Mouse (Mus musculus) ES-Bruce4 (cell line): ENCODE data around the gene Slc16a3. TPM values are rescaled to one million over a fixed set of nuclear protein-coding genes. Genes with fewer than 3 reads are reported as not detected.

Experiments used
- H3K27ac ChIP-seq: 2 replicates; pipeline ENCODE4 v1.5.1; 2012; ENCODE audit warnings: low read length, inconsistent platforms; ENCODE audit not compliant: insufficient read depth
- H3K27me3 ChIP-seq: 2 replicates; pipeline ENCODE4 v1.6.1; 2012; ENCODE audit warnings: mild to moderate bottlenecking, low read length, inconsistent platforms; ENCODE audit not compliant: control insufficient read depth, poor library complexity, insufficient read depth, severe bottlenecking
- H3K36me3 ChIP-seq: 2 replicates; pipeline ENCODE4 v1.6.1; 2012; ENCODE audit warnings: inconsistent platforms, mild to moderate bottlenecking, low read length, moderate library complexity; ENCODE audit not compliant: control insufficient read depth, poor library complexity, insufficient read depth, severe bottlenecking
- H3K4me1 ChIP-seq: one replicate; pipeline ENCODE4 v1.8.1; 2011; ENCODE audit warnings: low read length; ENCODE audit not compliant: control insufficient read depth, insufficient read depth
- H3K4me3 ChIP-seq: 2 replicates; pipeline ENCODE4 v1.5.1; 2011; ENCODE audit warnings: low read depth, mild to moderate bottlenecking, low read length
- H3K9ac ChIP-seq: 2 replicates; pipeline ENCODE4 v1.6.1; 2012; ENCODE audit warnings: low read depth, mild to moderate bottlenecking, inconsistent platforms; ENCODE audit not compliant: poor library complexity, severe bottlenecking
- H3K9me3 ChIP-seq: replicated peaks from 2 replicates; pipeline ENCODE4 v1.6.1; 2012; ENCODE audit warnings: mild to moderate bottlenecking, low read length, inconsistent platforms; ENCODE audit not compliant: control insufficient read depth, poor library complexity, insufficient read depth, severe bottlenecking
- CTCF ChIP-seq: IDR thresholded peaks from one replicate; pipeline ENCODE4 v1.8.1; 2011; ENCODE audit warnings: low read depth, low read length
- EP300 ChIP-seq: IDR thresholded peaks from 2 replicates; pipeline ENCODE4 v1.6.1; 2011; ENCODE audit warnings: low read depth, low read length; ENCODE audit not compliant: insufficient read depth
- POLR2A ChIP-seq: IDR thresholded peaks from one replicate; pipeline ENCODE4 v1.8.1; 2011; ENCODE audit warnings: low read length; ENCODE audit not compliant: insufficient read depth
- polyA plus RNA-seq: library from polyadenylated mRNA; stranded (reverse); fragments of >200 nt; gene quantifications from 2 replicates; pipeline ENCODE4 v1.2.4, GENCODE M21; 2011; ENCODE audit warnings: low read depth; ENCODE audit not compliant: missing spikeins, insufficient read depth, insufficient read length

The Slc16a3 gene
- polyA plus RNA-seq, 1 experiment: 84.3 TPM

DNA sequence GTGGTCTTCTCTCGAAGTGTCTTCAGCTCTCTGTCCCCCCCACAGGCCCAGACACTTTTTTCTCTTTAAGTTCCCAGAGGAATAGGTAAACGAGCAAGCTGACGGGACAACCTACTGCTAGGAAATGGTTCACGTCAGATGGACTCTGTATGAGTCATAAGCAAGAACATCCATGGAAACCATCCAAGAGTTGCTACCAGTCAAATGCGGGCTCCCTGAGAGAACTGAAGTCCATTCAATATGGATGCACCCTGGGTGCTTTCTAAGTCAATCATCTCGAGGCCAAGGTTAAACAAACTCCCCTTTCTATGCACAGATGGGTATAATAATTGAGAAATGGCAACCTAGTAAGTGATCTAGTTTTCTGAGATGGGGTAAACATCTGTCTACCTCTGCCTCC is 25.0 kb downstream of the Slc16a3 start:
- no peak overlapping the region for H3K27ac ChIP-seq
- TF ChIP-seq EP300 (no peak), CTCF (no peak), POLR2A (no peak)
- H3K4me1 ChIP-seq: no peaks in the 10 kb centered on the region
- H3K4me3 ChIP-seq: no peak overlapping the region
- no peaks in the 10 kb centered on the region for H3K27me3 ChIP-seq
- no peak overlapping the region for H3K9ac ChIP-seq
- H3K9me3 ChIP-seq: no peaks in the 10 kb centered on the region
- peaks cover 80% of the 10 kb centered on the region for H3K36me3 ChIP-seq

DNA sequence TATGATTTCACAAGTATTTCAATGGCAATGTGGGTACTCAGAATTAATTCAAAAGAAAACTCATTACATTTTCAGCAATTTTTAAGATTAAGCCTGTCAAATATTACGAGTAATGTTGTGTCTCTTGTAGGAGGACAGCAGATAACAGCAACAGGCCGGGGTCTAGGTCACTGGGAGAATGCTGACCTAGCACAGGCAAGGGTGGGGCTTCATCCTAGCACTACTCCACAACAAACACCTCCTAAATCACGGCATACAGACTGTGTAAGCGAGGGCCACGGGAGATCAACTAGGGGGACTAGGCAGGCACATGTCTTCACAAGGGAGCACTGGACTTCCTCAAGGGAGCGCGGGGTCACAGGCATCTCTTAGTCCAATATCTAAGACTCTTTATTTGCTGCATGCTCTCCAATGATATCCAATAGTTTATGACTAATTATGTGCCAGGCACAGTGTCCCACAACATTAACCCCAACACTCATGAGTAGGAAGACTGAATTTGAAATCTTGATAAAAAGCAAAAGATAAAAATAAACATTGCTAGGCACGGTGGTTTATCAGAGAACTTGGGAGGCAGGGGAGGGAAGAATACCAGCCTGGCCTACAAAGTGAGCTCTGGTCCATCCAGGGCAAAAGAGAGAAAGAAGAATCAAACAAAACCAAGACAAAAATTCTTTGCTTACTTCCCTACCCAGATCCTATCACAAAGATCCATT is 31.6 kb downstream of the Slc16a3 start:
- Histone ChIP-seq H3K4me3 (no peak overlapping the region), H3K27ac (no peak overlapping the region), H3K9me3 (no peaks in the 10 kb centered on the region), H3K4me1 (no peaks in the 10 kb centered on the region), H3K9ac (no peak overlapping the region), H3K27me3 (no peaks in the 10 kb centered on the region), H3K36me3 (peaks cover 81% of the 10 kb centered on the region)
- TF ChIP-seq POLR2A (no peak), EP300 (no peak), CTCF (no peak)

DNA sequence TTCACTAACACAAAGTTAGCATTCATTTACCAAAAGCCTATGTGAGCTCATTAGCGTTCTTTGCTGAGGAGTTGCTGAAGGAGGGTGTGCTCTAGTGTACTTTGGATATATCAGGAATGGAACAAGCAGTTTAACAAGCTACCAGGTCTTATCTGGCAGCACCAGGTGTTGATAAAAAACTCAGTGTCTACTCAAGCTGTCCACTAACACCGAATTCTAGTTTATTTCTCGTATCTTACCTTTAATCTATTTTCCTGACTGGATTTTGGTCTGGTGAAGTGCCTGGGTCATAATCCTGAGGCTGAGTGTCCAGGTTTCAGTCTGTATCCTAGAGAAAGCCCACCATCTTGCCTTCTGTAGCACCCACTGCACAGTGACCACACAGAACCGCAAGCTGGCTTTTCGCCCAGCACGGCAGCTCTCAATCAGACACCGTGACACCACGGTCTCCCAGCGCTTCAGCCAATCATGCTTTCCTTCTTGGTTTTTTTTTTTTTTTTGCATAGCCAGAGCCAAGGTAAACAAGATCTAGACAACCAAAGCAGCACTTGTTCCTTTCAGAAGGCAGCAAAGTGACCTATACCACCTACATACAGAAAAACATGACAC is 32.3 kb downstream of the Slc16a3 start:
- no peaks in the 10 kb centered on the region for H3K9me3 ChIP-seq
- TF ChIP-seq EP300 (no peak), POLR2A (no peak), CTCF (no peak)

DNA sequence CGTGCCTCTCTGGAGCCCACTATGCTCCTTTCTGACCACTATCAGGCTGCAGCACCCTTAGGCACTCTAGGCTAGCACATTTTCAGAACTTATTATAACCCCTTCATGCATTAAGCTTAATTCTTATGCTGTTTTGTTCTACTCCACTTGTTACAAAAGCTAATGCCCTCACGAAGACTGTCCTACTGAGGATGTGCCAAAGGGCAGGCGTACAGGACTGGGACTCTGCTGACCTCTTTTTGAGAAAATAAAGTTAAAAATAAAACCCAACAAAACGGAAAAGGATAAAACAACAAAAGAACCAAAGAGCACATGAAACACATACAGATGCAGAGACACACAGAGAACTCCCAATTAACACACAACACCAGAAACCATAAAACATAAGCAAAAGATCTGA is 33.4 kb downstream of the Slc16a3 start:
- Histone ChIP-seq H3K27ac (no peak overlapping the region), H3K36me3 (peaks cover 73% of the 10 kb centered on the region), H3K9me3 (no peaks in the 10 kb centered on the region), H3K27me3 (no peaks in the 10 kb centered on the region), H3K4me3 (no peak overlapping the region), H3K4me1 (no peaks in the 10 kb centered on the region), H3K9ac (no peak overlapping the region)
- TF ChIP-seq EP300: no peak
- no peak for TF ChIP-seq POLR2A
- TF ChIP-seq CTCF: no peak

More for the DNA sequence above, 32.3 kb downstream of the Slc16a3 start:
- no peak overlapping the region for H3K4me3 ChIP-seq
- no peaks in the 10 kb centered on the region for H3K4me1 ChIP-seq
- no peak overlapping the region for H3K27ac ChIP-seq
- H3K9ac ChIP-seq: no peak overlapping the region
- no peaks in the 10 kb centered on the region for H3K27me3 ChIP-seq
- H3K36me3 ChIP-seq: peaks cover 77% of the 10 kb centered on the region

DNA sequence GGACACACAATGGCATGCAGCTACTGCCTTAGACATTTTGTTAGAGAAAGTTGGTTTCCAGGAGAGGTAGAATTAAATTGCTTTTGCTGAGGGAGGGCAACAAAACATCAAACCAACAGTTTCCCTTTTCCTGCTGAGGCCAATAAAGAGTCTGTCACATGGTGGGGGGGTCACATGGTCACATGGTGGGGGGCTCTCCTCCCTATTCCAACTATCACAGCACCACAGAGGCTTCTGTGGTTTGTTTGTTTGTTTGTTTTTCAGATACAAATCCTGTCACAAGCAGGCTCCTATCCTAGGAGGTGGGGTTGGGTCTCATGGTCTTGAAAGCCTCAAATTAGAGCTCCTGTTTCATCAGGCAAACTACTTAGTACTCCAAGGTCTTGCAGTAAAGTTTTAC is 34.2 kb downstream of the Slc16a3 start:
- no peaks in the 10 kb centered on the region for H3K27me3 ChIP-seq
- H3K27ac ChIP-seq: no peak overlapping the region
- H3K9me3 ChIP-seq: no peaks in the 10 kb centered on the region
- H3K4me1 ChIP-seq: no peaks in the 10 kb centered on the region
- H3K36me3 ChIP-seq: peaks cover 66% of the 10 kb centered on the region
- no peak overlapping the region for H3K9ac ChIP-seq
- TF ChIP-seq EP300: no peak
- no peak for TF ChIP-seq POLR2A
- no peak for TF ChIP-seq CTCF
- H3K4me3 ChIP-seq: no peak overlapping the region

DNA sequence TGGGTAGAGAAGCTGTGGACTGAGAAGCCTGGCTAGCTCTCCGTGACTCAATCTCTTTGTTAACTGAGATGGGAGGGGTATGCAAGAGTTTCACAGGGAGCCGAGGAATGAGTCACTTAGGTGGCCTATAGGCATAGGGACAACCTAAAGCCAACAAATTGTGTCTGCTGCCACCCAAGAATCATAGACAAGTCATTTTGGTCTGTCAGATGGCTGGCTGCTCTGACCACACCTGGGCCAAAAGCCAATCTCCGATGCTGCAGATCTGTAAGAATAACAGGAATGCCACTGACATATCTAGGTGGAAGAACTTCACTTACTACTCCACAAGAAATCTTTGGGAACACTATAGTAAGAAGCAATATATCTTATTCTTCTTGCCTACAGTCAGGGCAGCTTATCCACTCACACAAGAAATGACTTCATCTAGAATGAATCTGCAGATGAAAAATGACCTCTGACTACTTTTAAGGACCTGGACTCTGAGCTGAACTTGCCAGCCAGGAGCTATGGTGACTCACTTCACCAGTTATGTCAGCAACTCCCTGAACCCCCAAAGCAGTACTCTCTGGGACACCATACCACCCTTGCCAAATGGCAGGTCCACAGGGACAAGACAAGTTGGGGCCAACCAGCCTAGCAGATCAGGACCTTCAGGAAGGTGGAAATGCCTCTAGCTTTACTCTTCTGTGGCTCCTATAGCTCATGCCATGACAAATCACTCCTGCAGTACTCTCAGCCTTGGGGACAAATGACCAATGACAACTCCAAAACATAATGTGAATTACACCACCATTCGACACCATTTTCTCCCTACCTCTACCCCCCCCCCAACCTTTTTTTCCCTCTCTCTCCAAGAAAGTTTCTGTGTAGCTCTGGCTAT is 36.4 kb downstream of the Slc16a3 start:
- Histone ChIP-seq H3K9ac (no peak overlapping the region), H3K4me3 (no peak overlapping the region), H3K27ac (no peak overlapping the region), H3K9me3 (no peaks in the 10 kb centered on the region), H3K27me3 (no peaks in the 10 kb centered on the region), H3K4me1 (peaks cover 3% of the 10 kb centered on the region), H3K36me3 (peaks cover 50% of the 10 kb centered on the region)
- TF ChIP-seq CTCF: no peak
- TF ChIP-seq POLR2A: no peak
- no peak for TF ChIP-seq EP300
